Mouse (Mus musculus) liver, adult 2 months (tissue): ENCODE data around the gene Agpat4.

ENCODE experiments used
- CTCF ChIP-seq: fragments of 200-500 bp; IDR thresholded peaks from 2 replicates; pipeline ENCODE4 v1.5.1; 2011; ENCODE audit warnings: low read depth, low read length, control low read depth
- POLR2A ChIP-seq: fragments of 200-500 bp; IDR thresholded peaks from 2 replicates; pipeline ENCODE4 v1.6.1; 2011; ENCODE audit warnings: low read length, control low read depth; ENCODE audit not compliant: insufficient read depth; ENCODE audit errors: extremely low read depth

- TF ChIP-seq CTCF (no peak), POLR2A (no peak)
Measured at GRCm38 (mm10) chr17:12160061-12160421, 41.5 kb downstream of the Agpat4 start.
